Mouse (Mus musculus) olfactory bulb, adult 2 months (tissue): ENCODE results near the gene Il11ra1.

Experiments used
- CTCF ChIP-seq: fragments of 200-500 bp; IDR thresholded peaks from 2 replicates; pipeline ENCODE4 v1.5.1; 2012; ENCODE audit warnings: low read depth, mild to moderate bottlenecking, low read length, moderate library complexity; ENCODE audit not compliant: insufficient read depth
- POLR2A ChIP-seq: fragments of 200-500 bp; IDR thresholded peaks from 2 replicates; pipeline ENCODE4 v1.6.1; 2012; ENCODE audit warnings: mild to moderate bottlenecking, low read depth, low read length, moderate library complexity; ENCODE audit not compliant: insufficient read depth

- TF ChIP-seq CTCF (no peak), POLR2A (peak; percentile 93)
These were observed 23.1 kb downstream of the Il11ra1 start, which contains the start of gene Dctn3 for GRCm38 (mm10) chr4:41722918-41723351.
